Mouse (Mus musculus): ENCODE data around the gene Htr5a. TPM values are rescaled to one million over a fixed set of nuclear protein-coding genes. Genes with fewer than 3 reads are reported as not detected.

Htr5a gene
- polyA plus RNA-seq, 1 experiment from 2014 or later = not detected

DNA sequence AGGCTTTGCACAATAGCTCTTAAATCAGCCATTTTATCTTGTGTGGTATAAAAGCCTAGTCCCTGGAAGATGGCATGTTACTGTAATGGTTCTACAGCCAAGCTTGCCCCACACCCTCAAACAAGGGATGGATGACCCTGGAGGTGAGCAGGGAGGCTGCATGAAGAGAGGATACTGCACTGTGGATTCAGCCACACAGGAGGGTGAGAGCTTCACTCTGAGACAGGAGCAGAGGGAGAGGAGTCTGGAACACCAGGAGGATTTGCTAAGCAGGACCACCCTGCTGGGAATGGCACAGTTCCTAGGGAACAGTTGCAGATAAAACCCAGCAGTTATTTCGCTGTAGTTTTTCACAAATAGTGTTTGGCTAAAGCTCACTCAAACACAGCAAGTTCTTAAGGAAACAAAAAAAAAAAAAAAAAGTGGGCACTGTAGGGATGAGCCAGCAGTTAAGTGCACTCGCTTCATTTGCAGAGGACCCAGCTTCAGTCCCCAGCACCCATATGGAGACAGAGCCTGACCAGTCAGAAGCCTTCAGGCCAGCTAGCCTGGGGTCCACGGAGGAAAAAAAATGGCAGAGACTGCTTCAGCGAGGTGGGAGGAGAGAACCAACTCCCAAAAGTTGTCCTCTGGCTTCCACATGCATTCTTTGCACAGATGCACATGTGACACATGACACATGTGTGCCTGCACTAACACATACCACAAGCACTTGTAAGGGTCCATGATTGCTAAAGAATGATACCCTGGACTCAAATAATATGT is 33.6 kb downstream of the Htr5a start:
- no peaks in the 10 kb centered on the region for H3K4me1 ChIP-seq (ENCODE audit: control insufficient read depth, insufficient read depth, low read length)
- H3K27ac ChIP-seq (ENCODE audit: low read length) = no peak overlapping the region
- H3K27me3 ChIP-seq (ENCODE audit: control insufficient read depth, insufficient read depth, low read length) = no peaks in the 10 kb centered on the region
- H3K4me2 ChIP-seq (replicated peaks; ENCODE audit: low read depth, low read length) = no peak overlapping the region
- H3K4me3 ChIP-seq (ENCODE audit: low read depth, low read length) = no peak overlapping the region
- no peaks in the 10 kb centered on the region for H3K36me3 ChIP-seq (ENCODE audit: control insufficient read depth, insufficient read depth, low read length)
- WGBS = 61% methylated on average over 4 of the region's 4 CpGs
- H3K9me3 ChIP-seq (ENCODE audit: control insufficient read depth, low read depth, low read length) = no peaks in the 10 kb centered on the region
- no peak overlapping the region for H3K9ac ChIP-seq (replicated peaks; ENCODE audit: low read depth, low read length)
- no peak for ATAC-seq (ENCODE audit: insufficient number of reproducible peaks, insufficient read depth, low FRiP score, low read depth)

DNA sequence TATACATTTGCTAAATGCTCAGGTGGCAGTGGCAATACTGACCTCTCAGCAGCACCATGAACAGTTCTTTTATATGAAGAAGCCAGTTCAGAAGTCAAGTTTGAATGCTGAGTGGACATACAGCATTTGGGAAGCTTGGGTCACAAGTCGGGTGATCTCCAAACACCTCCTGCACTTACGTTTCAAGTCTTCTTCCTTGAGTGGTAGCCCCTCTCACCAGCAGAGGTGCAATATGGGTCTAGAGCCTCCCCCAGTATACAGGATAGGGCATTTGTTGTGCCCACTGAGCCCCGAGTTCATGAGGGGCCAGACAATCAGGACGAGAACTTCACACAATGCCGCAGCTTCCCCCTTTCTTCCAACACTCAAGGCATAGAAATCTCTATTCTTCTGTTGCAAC is 36.4 kb downstream of the Htr5a start:
- H3K9ac ChIP-seq (replicated peaks; ENCODE audit: low read depth, low read length) = no peak overlapping the region
- no peak overlapping the region for H3K4me3 ChIP-seq (ENCODE audit: low read depth, low read length)
- H3K9me3 ChIP-seq (ENCODE audit: control insufficient read depth, low read depth, low read length) = no peaks in the 10 kb centered on the region

DNA sequence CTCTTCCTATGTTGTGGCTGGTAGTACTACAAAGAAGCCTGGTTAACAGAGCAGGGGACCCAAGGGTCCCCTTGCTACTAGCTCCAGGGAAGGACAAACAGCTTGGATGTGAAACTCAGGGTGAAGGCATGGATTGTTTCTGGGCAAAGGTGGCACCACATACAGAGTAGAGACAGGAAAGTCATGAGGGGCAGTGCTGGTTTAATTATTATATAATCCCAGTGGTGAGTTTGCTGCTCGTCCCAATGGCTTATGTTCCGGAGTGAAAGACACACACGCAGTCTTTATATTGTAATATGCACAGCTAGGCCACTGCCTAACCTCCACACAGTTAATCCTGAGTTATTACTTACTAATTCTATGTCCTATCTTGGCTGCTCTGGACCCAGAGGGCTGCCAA is 37.8 kb downstream of the Htr5a start:
- no peak overlapping the region for H3K27ac ChIP-seq (ENCODE audit: low read length)
- no peak overlapping the region for H3K4me2 ChIP-seq (replicated peaks; ENCODE audit: low read depth, low read length)
- H3K9ac ChIP-seq (replicated peaks; ENCODE audit: low read depth, low read length) = no peak overlapping the region
- H3K27me3 ChIP-seq (ENCODE audit: control insufficient read depth, insufficient read depth, low read length) = no peaks in the 10 kb centered on the region
- ATAC-seq (ENCODE audit: insufficient number of reproducible peaks, insufficient read depth, low FRiP score, low read depth) = no peak
- H3K4me3 ChIP-seq (ENCODE audit: low read depth, low read length) = no peak overlapping the region
- no peaks in the 10 kb centered on the region for H3K9me3 ChIP-seq (ENCODE audit: control insufficient read depth, low read depth, low read length)
- H3K36me3 ChIP-seq (ENCODE audit: control insufficient read depth, insufficient read depth, low read length) = no peaks in the 10 kb centered on the region
- no peaks in the 10 kb centered on the region for H3K4me1 ChIP-seq (ENCODE audit: control insufficient read depth, insufficient read depth, low read length)
- WGBS = 88% methylated on average over 3 of the region's 3 CpGs

More for the DNA sequence above, 36.4 kb downstream of the Htr5a start:
- 88% methylated on average over 5 of the region's 5 CpGs for WGBS
- H3K36me3 ChIP-seq (ENCODE audit: control insufficient read depth, insufficient read depth, low read length) = no peaks in the 10 kb centered on the region
- ATAC-seq (ENCODE audit: insufficient number of reproducible peaks, insufficient read depth, low FRiP score, low read depth) = no peak
- H3K27me3 ChIP-seq (ENCODE audit: control insufficient read depth, insufficient read depth, low read length) = no peaks in the 10 kb centered on the region
- H3K4me2 ChIP-seq (replicated peaks; ENCODE audit: low read depth, low read length) = no peak overlapping the region
- H3K27ac ChIP-seq (ENCODE audit: low read length) = no peak overlapping the region
- no peaks in the 10 kb centered on the region for H3K4me1 ChIP-seq (ENCODE audit: control insufficient read depth, insufficient read depth, low read length)

DNA sequence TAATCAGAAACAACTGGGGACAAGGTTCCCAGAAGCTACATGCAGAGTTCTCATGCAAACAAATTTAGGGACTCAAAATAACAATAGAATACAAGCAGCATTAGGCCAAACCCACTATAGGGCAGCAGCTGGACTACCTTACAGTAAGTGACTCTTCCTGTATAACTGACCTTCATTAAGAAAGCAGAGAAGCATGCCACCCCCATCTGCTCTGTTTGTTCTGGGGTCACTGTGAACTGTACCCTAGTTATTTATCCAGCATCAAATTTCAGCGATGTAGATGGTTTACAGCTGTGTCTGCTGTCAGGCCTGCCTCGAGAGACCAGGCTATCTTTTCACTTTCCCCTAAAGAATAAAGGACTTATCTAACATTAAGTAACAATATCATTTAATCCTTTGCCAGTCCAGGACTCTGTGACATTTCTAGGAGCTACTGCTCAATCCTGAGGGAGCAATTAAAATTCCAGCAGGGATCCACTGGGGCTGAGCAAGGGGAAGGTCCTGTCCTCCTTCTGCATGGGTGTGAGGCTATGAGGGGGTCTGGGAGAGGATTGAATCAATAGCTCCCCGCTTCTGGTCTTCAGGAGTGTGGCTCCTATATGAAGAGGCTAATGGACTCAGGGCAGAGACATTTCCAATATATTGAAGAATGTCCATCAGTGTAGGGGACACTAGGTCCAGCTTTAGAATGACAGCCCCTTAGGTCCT is 38.5 kb downstream of the Htr5a start:
- Histone ChIP-seq H3K4me3 (ENCODE audit: low read depth, low read length) (no peak overlapping the region), H3K4me2 (replicated peaks; ENCODE audit: low read depth, low read length) (no peak overlapping the region), H3K9ac (replicated peaks; ENCODE audit: low read depth, low read length) (no peak overlapping the region), H3K9me3 (ENCODE audit: control insufficient read depth, low read depth, low read length) (no peaks in the 10 kb centered on the region), H3K4me1 (ENCODE audit: control insufficient read depth, insufficient read depth, low read length) (no peaks in the 10 kb centered on the region), H3K27me3 (ENCODE audit: control insufficient read depth, insufficient read depth, low read length) (no peaks in the 10 kb centered on the region), H3K27ac (ENCODE audit: low read length) (no peak overlapping the region), H3K36me3 (ENCODE audit: control insufficient read depth, insufficient read depth, low read length) (no peaks in the 10 kb centered on the region)
- WGBS = 37% methylated on average over 3 of the region's 3 CpGs
- no peak for ATAC-seq (ENCODE audit: insufficient number of reproducible peaks, insufficient read depth, low FRiP score, low read depth)

DNA sequence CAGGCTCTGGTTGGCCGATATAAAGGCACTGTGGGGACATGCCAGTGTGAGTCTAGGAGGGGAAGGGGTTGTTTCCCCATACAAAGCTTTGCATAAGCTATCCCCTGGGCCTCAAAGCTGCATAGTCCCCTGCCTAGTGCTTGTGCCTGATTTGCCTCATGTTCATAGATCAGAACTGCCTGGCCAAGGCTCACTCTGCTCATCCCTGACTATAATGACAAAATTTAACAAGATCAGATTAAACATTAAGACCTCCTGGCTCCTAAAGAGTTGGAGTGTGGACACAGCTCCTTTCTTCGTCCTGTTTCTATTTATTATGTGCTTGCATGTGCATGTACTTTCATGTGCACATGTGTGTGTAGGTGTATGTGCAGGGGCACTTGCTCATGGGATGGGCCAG is 39.3 kb downstream of the Htr5a start:
- no peak overlapping the region for H3K9ac ChIP-seq (replicated peaks; ENCODE audit: low read depth, low read length)
- ATAC-seq (ENCODE audit: insufficient number of reproducible peaks, insufficient read depth, low FRiP score, low read depth) = no peak
- no peaks in the 10 kb centered on the region for H3K9me3 ChIP-seq (ENCODE audit: control insufficient read depth, low read depth, low read length)
- H3K4me2 ChIP-seq (replicated peaks; ENCODE audit: low read depth, low read length) = no peak overlapping the region
- no peaks in the 10 kb centered on the region for H3K27me3 ChIP-seq (ENCODE audit: control insufficient read depth, insufficient read depth, low read length)
- H3K4me1 ChIP-seq (ENCODE audit: control insufficient read depth, insufficient read depth, low read length) = no peaks in the 10 kb centered on the region
- no peaks in the 10 kb centered on the region for H3K36me3 ChIP-seq (ENCODE audit: control insufficient read depth, insufficient read depth, low read length)
- H3K27ac ChIP-seq (ENCODE audit: low read length) = no peak overlapping the region
- 72% methylated on average over 2 of the region's 2 CpGs for WGBS
- no peak overlapping the region for H3K4me3 ChIP-seq (ENCODE audit: low read depth, low read length)

DNA sequence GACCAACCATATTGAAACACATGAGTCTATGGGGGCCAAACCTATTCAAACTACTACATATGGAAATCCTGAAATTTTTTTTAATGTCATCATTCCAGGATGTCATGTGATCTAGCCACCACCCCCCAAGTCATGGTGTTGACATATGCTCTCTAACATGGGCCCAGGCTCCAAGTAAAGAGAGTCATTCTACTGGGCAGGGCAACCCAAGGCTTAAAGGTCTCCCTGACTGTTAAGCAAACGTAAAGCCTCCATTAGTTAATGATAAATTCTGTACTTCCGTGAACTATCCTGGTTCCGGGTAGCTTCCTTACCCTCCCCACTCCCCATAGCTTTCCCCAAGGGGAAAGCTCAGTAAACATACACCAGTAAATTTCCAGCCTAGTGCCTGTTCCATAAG is 46.1 kb downstream of the Htr5a start:
- H3K4me3 ChIP-seq (ENCODE audit: low read depth, low read length) = no peak overlapping the region
- no peak overlapping the region for H3K4me2 ChIP-seq (replicated peaks; ENCODE audit: low read depth, low read length)
- 69% methylated on average over 3 of the region's 3 CpGs for WGBS
- no peak for ATAC-seq (ENCODE audit: insufficient number of reproducible peaks, insufficient read depth, low FRiP score, low read depth)
- H3K9me3 ChIP-seq (ENCODE audit: control insufficient read depth, low read depth, low read length) = no peaks in the 10 kb centered on the region
- no peaks in the 10 kb centered on the region for H3K36me3 ChIP-seq (ENCODE audit: control insufficient read depth, insufficient read depth, low read length)
- no peak overlapping the region for H3K27ac ChIP-seq (ENCODE audit: low read length)
- no peaks in the 10 kb centered on the region for H3K4me1 ChIP-seq (ENCODE audit: control insufficient read depth, insufficient read depth, low read length)
- no peaks in the 10 kb centered on the region for H3K27me3 ChIP-seq (ENCODE audit: control insufficient read depth, insufficient read depth, low read length)
- H3K9ac ChIP-seq (replicated peaks; ENCODE audit: low read depth, low read length) = no peak overlapping the region

DNA sequence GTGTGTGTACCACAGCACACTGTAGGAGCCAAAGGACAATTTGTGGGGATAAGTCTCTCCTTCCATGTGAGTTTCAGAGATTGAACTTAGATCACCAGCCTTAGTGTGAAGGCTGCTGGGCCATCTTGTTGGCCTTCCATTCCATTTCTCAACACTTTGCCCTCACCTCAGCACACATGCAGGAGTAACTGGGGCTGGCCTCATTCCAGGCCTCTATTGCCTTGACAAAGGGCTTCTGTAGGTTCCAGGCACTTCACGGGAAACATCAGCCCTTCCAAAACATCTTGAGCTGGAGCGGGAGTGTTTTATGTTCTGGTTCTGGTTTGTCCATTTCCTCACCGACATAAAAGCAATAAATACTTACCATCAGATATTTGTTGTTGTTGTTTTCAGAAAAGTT is 54.0 kb downstream of the Htr5a start:
- H3K4me1 ChIP-seq (ENCODE audit: control insufficient read depth, insufficient read depth, low read length) = no peaks in the 10 kb centered on the region
- H3K9ac ChIP-seq (replicated peaks; ENCODE audit: low read depth, low read length) = no peak overlapping the region
- H3K9me3 ChIP-seq (ENCODE audit: control insufficient read depth, low read depth, low read length) = no peaks in the 10 kb centered on the region
- no peaks in the 10 kb centered on the region for H3K27me3 ChIP-seq (ENCODE audit: control insufficient read depth, insufficient read depth, low read length)
- H3K4me2 ChIP-seq (replicated peaks; ENCODE audit: low read depth, low read length) = no peak overlapping the region
- no peak overlapping the region for H3K4me3 ChIP-seq (ENCODE audit: low read depth, low read length)
- ATAC-seq (ENCODE audit: insufficient number of reproducible peaks, insufficient read depth, low FRiP score, low read depth) = no peak
- H3K36me3 ChIP-seq (ENCODE audit: control insufficient read depth, insufficient read depth, low read length) = no peaks in the 10 kb centered on the region
- no peak overlapping the region for H3K27ac ChIP-seq (ENCODE audit: low read length)
- 90% methylated on average over 3 of the region's 3 CpGs for WGBS

DNA sequence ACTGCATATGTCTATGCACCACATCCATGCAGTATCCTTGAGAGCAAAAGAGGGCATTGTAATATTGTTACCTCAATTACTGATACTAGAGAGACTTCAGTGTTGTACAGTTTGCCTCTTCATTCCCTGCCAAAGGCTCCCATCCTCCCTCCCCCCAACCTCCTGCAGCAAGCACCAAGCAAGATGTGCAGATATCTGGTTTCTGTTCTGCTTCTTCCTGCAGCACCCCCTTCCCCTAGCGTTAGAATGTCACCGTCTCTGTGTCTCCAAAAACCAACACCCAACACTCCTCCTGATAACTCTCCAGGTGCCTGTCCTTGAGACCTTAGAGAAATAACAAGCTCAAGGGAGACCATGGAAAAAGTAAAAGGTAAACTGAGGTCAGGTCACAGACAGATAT is 57.8 kb downstream of the Htr5a start:
- Histone ChIP-seq H3K27me3 (ENCODE audit: control insufficient read depth, insufficient read depth, low read length) (no peaks in the 10 kb centered on the region), H3K9ac (replicated peaks; ENCODE audit: low read depth, low read length) (no peak overlapping the region), H3K9me3 (ENCODE audit: control insufficient read depth, low read depth, low read length) (no peaks in the 10 kb centered on the region), H3K4me1 (ENCODE audit: control insufficient read depth, insufficient read depth, low read length) (no peaks in the 10 kb centered on the region), H3K4me2 (replicated peaks; ENCODE audit: low read depth, low read length) (no peak overlapping the region), H3K4me3 (ENCODE audit: low read depth, low read length) (no peak overlapping the region), H3K27ac (ENCODE audit: low read length) (no peak overlapping the region), H3K36me3 (ENCODE audit: control insufficient read depth, insufficient read depth, low read length) (no peaks in the 10 kb centered on the region)
- ATAC-seq (ENCODE audit: insufficient number of reproducible peaks, insufficient read depth, low FRiP score, low read depth) = no peak
- WGBS = 59% methylated on average over 2 of the region's 2 CpGs

Measured in stomach, embryonic 14.5 days (tissue).